Mouse (Mus musculus) left cerebral cortex, adult 2 months (tissue): ENCODE measurements around the gene Krtap1-3. TPM values are rescaled to one million over a fixed set of nuclear protein-coding genes. Genes with fewer than 3 reads are reported as not detected.
A peak's percentile ranks its signal among the peaks of the same experiment; 100 is the strongest.
"Not testable (repeated sequence)": the region's sequence is repeated elsewhere in the genome, so short reads cannot be mapped to it uniquely, and the experiment has no call there.

Source experiments
- DNase-seq, 2 experiments: peaks; one replicate each; pipeline ENCODE4 v3.0.0; 2021 to 2022; ENCODE audit warnings: low spot score in 2 of 2, mixed read lengths in 1 of 2; ENCODE audit errors: extremely low spot score in 1 of 2
- H3K27ac ChIP-seq: fragments of 200-600 bp; 2 replicates; pipeline ENCODE4 v1.8.1; 2022
- H3K4me3 ChIP-seq: fragments of 200-600 bp; 2 replicates; pipeline ENCODE4 v1.8.1; 2022
- CTCF ChIP-seq: fragments of 200-600 bp; IDR thresholded peaks from 2 replicates; pipeline ENCODE4 v1.8.1; 2022; ENCODE audit warnings: antibody characterized with exemption, mild to moderate bottlenecking, moderate library complexity
- intact Hi-C: fragments of 180-260 bp; cut with DNase I; formaldehyde crosslinking; loops from one replicate; pipeline ENCODE4 v1.15.1; 2025
- long read RNA-seq, 2 experiments: library from polyadenylated mRNA; stranded (forward); transcript quantifications; one replicate each; pipeline ENCODE4 v2.0.0; 2021; ENCODE audit warnings: borderline mapping rate in 2 of 2
- total RNA-seq, 2 experiments: library from RNA; stranded (reverse); gene quantifications; 2 replicates each; pipeline ENCODE4 v1.2.3; 2021

The Krtap1-3 gene
- not detected for total RNA-seq
- long read RNA-seq, experiment 1: 0 reads
- long read RNA-seq, experiment 2: 0 reads

DNA sequence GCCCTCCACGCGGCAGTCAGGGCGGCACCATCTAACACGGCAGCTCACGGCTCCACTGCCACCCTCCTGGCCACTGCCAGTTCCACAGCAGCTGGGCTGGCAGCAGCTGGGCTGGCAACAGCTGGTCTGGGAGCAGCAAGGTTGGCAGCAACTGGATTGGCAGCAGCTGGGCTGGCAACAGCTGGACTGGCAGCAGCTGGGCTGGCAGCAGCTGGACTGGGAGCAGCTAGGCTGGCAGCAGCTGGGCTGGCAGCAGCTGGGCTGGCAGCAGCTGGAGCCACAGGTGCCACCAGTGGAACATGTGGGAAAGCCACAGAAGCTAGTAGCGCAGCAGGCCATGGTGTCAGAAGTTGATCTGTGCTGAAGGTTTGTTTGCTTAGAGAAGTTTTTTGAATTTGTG lies at the start of gene Krtap1-3:
Gene Krtap1-3, minus strand, starts transcription at position 359 of the 400 bp plus-strand sequence.
- TF ChIP-seq CTCF: no peak
- Histone ChIP-seq H3K4me3 (no peak within 1 kb of the TSS), H3K27ac (no peak within 1 kb of the TSS)
- no peak for DNase-seq
- intact Hi-C loops: no loop called here

DNA sequence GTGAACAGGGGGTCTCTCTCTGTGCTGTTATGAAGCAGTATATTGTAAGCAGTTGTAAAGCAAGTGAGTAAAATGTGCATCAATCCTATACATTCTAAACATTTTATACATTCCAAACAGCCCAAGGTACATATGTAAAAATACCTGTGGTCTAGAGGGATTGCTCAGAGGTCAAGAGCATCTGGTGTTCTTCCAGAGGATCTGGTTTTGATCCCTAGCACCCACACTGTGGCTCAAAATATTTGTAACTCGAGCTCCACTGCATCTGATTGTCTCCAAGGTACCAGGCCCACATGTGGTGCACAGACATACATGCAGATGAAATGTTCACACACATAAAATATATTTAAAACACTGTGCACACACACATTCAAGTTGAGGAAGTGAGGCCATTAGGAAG lies 49.8 kb upstream of the Krtap1-3 start:
- no peak for TF ChIP-seq CTCF
- intact Hi-C loops: no loop called here

DNA sequence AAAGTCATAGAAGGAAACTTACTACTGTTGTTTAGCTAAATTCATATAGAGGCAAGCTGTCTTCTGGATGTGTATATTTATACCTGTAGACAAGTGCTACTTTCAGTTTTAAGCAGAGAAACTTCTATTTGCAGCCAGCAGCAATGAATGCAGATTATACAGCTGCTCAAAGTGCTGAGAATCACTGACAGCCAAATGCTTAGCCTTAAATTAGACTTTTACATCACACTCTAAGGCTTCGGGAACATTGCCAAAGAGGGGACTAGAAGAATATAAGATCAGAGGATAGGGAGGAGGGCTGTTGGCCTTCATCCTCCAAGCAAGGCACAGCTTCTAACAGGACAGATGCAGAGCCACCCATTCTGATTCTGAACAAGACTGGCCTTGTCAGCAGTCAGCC lies 45.9 kb upstream of the Krtap1-3 start:
- intact Hi-C loops: no loop called here
- Histone ChIP-seq H3K27ac (no peak overlapping the region), H3K4me3 (no peak overlapping the region)
- no peak for DNase-seq
- TF ChIP-seq CTCF: no peak

More for the DNA sequence above, 49.8 kb upstream of the Krtap1-3 start:
- no peak for DNase-seq
- H3K4me3 ChIP-seq: no peak overlapping the region
- no peak overlapping the region for H3K27ac ChIP-seq

DNA sequence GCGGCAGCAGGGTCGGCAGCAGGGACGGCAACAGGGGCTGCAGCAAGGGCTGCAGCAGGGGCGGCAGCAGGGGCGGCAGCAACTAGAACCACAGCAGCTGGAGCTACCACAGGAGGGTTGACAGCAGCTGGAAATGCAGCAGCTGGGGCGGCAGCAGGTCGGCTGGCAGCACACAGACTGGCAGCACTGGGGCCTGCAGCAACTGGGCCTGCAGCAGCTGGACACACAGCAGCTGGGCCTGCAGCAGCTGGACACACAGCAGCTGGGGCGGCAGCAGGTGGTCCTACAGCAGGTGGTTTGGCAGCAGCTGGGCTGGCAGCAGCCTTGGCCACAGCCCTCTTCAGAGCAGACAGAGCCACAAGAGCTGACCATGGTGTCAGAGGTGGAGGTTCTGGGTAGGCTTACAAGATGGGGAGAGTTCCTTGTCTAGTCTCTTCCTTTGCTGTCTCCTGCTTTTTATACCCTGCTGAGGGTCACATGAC lies 43.6 kb upstream of the Krtap1-3 start, which contains the start of gene Krtap4-2:
Gene Krtap4-2, minus strand, starts transcription at position 432 of the 482 bp plus-strand sequence.
- Histone ChIP-seq H3K27ac (no peak within 1 kb of the TSS), H3K4me3 (no peak within 1 kb of the TSS)
- no peak for DNase-seq
- intact Hi-C loops: loop anchor here (5.0 kb wide), 2 partner anchors 77 to 167 kb away; partner anchors contain the start of genes Gm11939 and Krtap3-2
- TF ChIP-seq CTCF: no peak

DNA sequence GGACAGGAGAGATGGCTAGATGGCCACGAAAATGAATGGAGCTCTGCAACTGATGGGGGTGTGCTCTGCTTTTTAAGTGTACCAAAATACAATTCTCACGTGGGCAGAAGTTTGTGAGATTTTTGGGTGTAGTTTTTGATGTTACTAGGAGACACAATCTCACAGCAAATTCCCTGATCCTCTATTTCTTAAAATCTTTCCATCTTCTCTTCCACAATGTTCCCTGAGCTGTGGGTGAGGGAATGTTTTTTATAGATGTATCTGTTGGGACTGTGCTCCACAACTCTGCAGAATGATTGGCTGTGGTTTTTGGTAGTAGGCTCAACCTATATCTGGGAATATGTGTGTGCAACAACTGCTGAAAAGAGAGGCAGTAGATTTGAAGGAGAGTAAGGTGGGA lies 42.2 kb upstream of the Krtap1-3 start:
- no peak for DNase-seq
- no peak overlapping the region for H3K27ac ChIP-seq
- no peak for TF ChIP-seq CTCF
- no peak overlapping the region for H3K4me3 ChIP-seq
- intact Hi-C loops: loop anchor here (5.0 kb wide), 2 partner anchors 76 to 166 kb away; partner anchors contain the start of genes Gm11939 and Krtap3-2

DNA sequence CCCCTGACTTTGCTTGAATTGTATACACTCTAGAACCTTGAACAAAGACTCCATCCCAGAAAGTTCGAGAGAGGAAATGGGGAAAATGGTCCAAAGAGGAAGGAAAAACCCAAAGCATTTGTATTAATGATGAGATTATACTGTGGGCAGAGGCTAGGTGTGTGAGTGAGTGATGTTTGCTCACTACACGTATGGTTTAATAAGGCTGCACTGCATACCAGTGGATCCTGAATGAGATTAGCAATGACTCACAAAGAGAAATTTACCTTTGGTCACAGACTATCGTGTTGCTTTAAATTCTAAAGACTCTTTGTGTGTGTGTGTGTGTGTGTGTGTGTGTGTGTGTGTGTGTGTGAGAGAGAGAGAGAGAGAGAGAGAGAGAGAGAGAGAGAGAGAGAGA lies 39.8 kb upstream of the Krtap1-3 start:
- H3K27ac ChIP-seq: no peak overlapping the region
- H3K4me3 ChIP-seq: no peak overlapping the region
- intact Hi-C loops: loop anchor here (5.0 kb wide), 2 partner anchors 74 to 164 kb away; partner anchors contain the start of genes Gm11939 and Krtap3-2
- no peak for TF ChIP-seq CTCF
- no peak for DNase-seq

DNA sequence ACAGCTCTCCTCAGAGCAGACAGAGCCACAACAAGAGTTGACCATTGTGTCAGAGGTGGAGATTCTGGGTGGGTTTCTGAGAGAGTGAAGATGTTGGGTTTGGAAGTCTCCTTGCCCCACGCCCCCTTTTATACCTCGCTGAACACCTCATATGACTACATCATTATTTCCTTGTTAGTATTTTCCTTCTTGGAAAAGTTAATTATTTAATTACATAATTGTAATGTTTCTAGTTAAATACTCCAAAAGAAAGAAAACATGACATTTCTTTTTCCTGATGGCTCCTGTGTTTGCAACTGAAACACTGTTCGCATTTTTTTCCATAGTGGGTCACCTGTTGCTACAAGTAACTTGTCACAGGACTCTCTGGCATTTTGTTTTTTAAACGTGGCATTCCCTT lies 37.0 kb upstream of the Krtap1-3 start, which contains the start of gene Krtap4-1:
Gene Krtap4-1, minus strand, starts transcription at position 101 of the 400 bp plus-strand sequence.
- no peak within 1 kb of the TSS for H3K4me3 ChIP-seq
- no peak for DNase-seq
- H3K27ac ChIP-seq: no peak within 1 kb of the TSS
- TF ChIP-seq CTCF: no peak
- intact Hi-C loops: no loop called here

DNA sequence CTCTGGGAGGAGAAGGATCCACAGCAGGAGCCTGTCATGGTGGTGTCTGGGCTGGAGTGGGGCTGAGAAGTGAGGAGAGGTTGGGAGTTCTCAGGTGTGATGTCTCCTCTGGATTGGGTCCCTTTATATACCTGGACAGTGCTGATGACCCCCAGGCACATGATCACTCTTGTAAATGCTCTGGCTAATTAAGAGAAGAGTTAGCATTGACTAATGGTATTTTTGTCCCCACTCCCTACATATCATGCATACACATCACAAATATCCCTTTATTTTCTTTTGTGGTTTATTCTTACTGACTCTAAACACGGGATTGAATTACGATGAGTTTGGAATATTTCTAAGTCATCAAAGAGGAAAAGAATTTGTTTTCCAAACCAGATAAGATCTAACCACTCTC lies 29.2 kb upstream of the Krtap1-3 start, which contains the start of gene Gm11562:
Gene Gm11562, minus strand, starts transcription at position 101 of the 400 bp plus-strand sequence.
- no peak for TF ChIP-seq CTCF
- intact Hi-C loops: no loop called here
- no peak within 1 kb of the TSS for H3K4me3 ChIP-seq
- DNase-seq: no peak
- H3K27ac ChIP-seq: no peak within 1 kb of the TSS

DNA sequence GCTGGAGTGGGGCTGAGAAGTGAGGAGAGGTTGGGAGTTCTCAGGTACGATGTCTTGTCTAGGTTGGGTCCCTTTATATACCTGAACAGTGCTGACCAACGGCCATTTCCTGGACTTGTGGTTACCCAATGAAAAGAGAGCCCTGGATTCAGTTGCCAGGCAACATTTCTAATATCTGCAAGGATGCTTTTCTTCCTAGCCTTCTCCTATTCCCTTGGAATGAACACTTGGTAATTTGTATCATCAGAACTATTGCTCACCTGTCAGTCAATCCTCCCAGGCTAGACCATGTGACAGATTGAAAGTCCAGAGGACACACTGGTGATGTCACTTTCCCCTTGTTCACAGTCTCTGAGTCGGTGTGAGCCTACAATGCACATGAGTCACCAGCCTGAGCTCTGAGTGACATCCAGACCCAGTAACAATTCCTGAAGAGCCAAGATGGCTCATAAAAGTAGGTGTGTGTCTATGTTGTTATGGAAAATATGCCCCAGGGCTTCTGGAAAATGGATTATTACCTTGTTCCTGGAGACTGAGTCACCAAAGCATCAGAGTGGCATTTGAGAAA lies 23.7 kb upstream of the Krtap1-3 start, which contains the start of gene Krtap2-4:
Gene Krtap2-4, minus strand, starts transcription at position 51 of the 568 bp plus-strand sequence.
- H3K27ac ChIP-seq: no peak within 1 kb of the TSS
- no peak within 1 kb of the TSS for H3K4me3 ChIP-seq
- TF ChIP-seq CTCF: no peak
- DNase-seq: no peak
- intact Hi-C loops: no loop called here

DNA sequence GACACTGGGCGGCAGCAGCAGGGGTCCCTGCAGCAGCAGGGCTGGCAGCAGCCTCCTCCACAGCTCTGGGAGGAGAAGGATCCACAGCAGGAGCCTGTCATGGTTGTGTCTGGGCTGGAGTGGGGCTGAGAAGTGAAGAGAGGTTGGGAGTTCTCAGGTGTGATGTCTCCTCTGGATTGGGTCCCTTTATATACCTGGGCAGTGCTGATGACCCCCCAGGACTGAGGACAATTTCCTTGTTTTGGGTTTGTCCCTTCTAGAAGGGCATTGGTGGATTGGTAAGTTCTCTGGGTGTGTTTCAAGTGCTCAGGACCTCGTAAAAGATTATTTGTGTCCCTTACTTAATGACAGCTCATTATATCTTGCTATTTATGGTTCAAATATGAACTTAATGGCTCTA lies 18.9 kb upstream of the Krtap1-3 start, which contains the start of gene Gm11937:
Gene Gm11937, minus strand, starts transcription at position 101 of the 400 bp plus-strand sequence.
- H3K27ac ChIP-seq: peak within 1 kb of the TSS; percentile 53; the same call in 1 of the 2 replicates
- DNase-seq, intact Hi-C loops, H3K4me3 ChIP-seq: not testable (repeated sequence)

DNA sequence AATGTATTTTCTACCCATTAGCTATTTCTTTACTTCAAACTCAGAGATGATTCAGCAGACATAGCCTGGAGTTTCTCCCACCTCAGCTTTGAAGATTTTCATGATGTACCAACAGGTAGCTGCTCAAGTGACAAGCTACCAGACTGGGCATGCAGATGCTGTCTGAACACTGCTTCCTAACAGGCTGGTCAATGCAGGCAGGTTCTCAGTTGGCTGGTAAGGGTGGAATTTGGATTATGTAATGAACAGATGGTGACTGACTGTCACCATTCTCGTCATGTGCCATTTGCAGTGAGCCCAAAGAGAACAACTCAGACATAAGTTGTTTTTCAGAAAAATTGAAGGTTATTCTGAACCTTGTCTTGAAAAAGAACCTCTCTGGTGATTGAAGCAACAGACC lies 18.0 kb upstream of the Krtap1-3 start:
- intact Hi-C loops: no loop called here
- Histone ChIP-seq H3K4me3 (no peak overlapping the region), H3K27ac (no peak overlapping the region; the same call in 1 of the 2 replicates)
- DNase-seq: peak; percentile 16 to 32
- no peak for TF ChIP-seq CTCF

DNA sequence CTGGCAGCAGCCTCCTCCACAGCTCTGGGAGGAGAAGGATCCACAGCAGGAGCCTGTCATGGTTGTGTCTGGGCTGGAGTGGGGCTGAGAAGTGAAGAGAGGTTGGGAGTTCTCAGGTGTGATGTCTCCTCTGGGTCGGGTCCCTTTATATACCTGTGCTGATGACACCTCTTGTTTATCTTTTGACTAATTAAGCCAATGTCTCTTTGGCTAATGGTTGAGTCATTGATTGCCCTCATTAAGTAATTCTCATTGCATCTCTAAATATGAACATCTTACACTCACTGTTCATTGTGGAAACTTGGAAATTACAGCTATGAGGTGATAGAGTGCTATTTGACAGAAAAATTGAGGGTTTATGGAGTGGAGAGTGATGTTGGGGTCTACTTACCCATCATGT lies 12.1 kb upstream of the Krtap1-3 start, which contains the start of gene Gm11938:
Gene Gm11938, minus strand, starts transcription at position 101 of the 400 bp plus-strand sequence.
- H3K4me3 ChIP-seq, DNase-seq, intact Hi-C loops, H3K27ac ChIP-seq: not testable (repeated sequence)

DNA sequence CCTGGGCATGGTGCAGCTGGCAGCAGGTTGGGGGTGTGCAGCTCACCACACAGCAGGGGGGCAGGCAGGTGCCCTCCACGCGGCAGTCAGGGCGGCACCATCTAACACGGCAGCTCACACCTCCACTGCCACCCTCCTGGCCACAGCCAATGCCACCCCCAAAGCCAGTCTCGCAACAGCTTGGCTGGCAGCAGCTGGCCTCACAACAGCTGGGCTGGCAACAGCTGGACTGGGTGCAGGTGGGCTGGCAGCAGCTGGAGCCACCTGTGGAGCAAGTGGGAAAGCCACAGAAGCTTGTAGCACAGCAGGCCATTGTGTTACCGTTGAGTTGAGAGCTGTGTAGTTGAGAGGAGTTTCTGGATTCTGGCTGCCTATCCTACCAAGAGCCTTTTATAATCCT lies 6.6 kb upstream of the Krtap1-3 start, which contains the start of gene Krtap9-3:
Gene Krtap9-3, minus strand, starts transcription at position 364 of the 400 bp plus-strand sequence.
- intact Hi-C loops, DNase-seq: not testable (repeated sequence)

More for the DNA sequence above, 6.6 kb upstream of the Krtap1-3 start, which contains the start of gene Krtap9-3:
- not testable (repeated sequence) for H3K27ac ChIP-seq, H3K4me3 ChIP-seq
